In genomic region chr13:17837610-17838483, GRCm38 (mm10) we compare ENCODE assay signal across 9 mouse cellular contexts. TPM values are rescaled to one million over a fixed set of nuclear protein-coding genes. Genes with fewer than 3 reads are reported as not detected.
DNase-seq lines count a peak whose midpoint lies in the region; TF ChIP-seq lines count a peak whose summit lies in the region.
"Had no signal": no experiment of that assay in that cellular context is flagged by ENCODE, and none has a peak within 500 bp of the region (broad histone marks: within the 10 kb centered on the region; RNA-seq: fewer than 3 reads in every experiment).

No protein-coding gene starts in this region.

- peaks cover 0 to 2% of the 10 kb centered on the region in 2 experiments; a peak in 2 of 4 replicates for H3K27me3 ChIP-seq in MEL (ENCODE audit: control insufficient read depth in 1 of 2, insufficient read depth in 2 of 2, low read length in 2 of 2)
- H3K27me3 ChIP-seq in hindbrain, embryonic 10.5 days (ENCODE audit: insufficient read depth, poor library complexity, severe bottlenecking): no peaks in the 10 kb centered on the region
- H3K27me3 ChIP-seq in midbrain, embryonic 10.5 days (ENCODE audit: low read depth, poor library complexity, severe bottlenecking): no peaks in the 10 kb centered on the region

- peak overlapping the region; percentile 49 to 57 for H3K4me3 ChIP-seq in MEL (ENCODE audit: control insufficient read depth in 1 of 2, insufficient read depth in 1 of 2, low read depth in 2 of 2, low read length in 2 of 2)
- no peak overlapping the region for H3K4me3 ChIP-seq in hindbrain, embryonic 10.5 days
- no peak overlapping the region for H3K4me3 ChIP-seq in midbrain, embryonic 10.5 days
- H3K4me3 ChIP-seq: erythroblast, embryonic 14.5 days had no signal

- H3K79me2 ChIP-seq in MEL (ENCODE audit: control insufficient read depth, insufficient read depth, low read length, poor library complexity): no peaks in the 10 kb centered on the region

- H3K9ac ChIP-seq in MEL (ENCODE audit: control insufficient read depth, low read depth, low read length, poor library complexity, severe bottlenecking): no peak overlapping the region; the same call in 1 of the 2 replicates

- no peaks in the 10 kb centered on the region for H3K9me3 ChIP-seq in MEL (replicated peaks; ENCODE audit: insufficient read depth, low read length)
- no peaks in the 10 kb centered on the region for H3K9me3 ChIP-seq in hindbrain, embryonic 10.5 days
- no peaks in the 10 kb centered on the region for H3K9me3 ChIP-seq in midbrain, embryonic 10.5 days (replicated peaks)

- no peak for TF ChIP-seq EP300 in MEL (IDR thresholded peaks at IDR 0.05; ENCODE audit: low read depth in 1 of 2, low read length in 2 of 2)

- WGBS in hindbrain, embryonic 10.5 days: 49% methylated on average over 16 of the region's 16 CpGs
- 48% methylated on average over 16 of the region's 16 CpGs for WGBS in midbrain, embryonic 10.5 days

- TF ChIP-seq RAD21 in MEL (IDR thresholded peaks at IDR 0.05; ENCODE audit: low read depth, low read length): peak; percentile 65

- TF ChIP-seq POLR2A in MEL (IDR thresholded peaks at IDR 0.05; ENCODE audit: control insufficient read depth in 1 of 2, insufficient read depth in 1 of 2, low read depth in 1 of 2, low read length in 2 of 2, poor library complexity in 1 of 2): no peak

- TF ChIP-seq CTCF in MEL (IDR thresholded peaks at IDR 0.05 in 2 of 3, conservative IDR thresholded peaks at IDR 0.05 in 1 of 3; ENCODE audit: control insufficient read depth in 1 of 3, insufficient read depth in 1 of 3, low read depth in 2 of 3, low read length in 3 of 3, poor library complexity in 1 of 3, severe bottlenecking in 1 of 3): peak; percentile 55 to 78 (median 76)

- no peak overlapping the region for H3K27ac ChIP-seq in MEL (ENCODE audit: control insufficient read depth, low read depth, low read length)
- H3K27ac ChIP-seq in hindbrain, embryonic 10.5 days: no peak overlapping the region; the same call in 1 of the 2 replicates
- 0 out of 2 replicates have a peak overlapping the region, but pooled peaks have one; percentile 55 for H3K27ac ChIP-seq in midbrain, embryonic 10.5 days (replicated peaks)

- H3K36me3 ChIP-seq in MEL (ENCODE audit: control insufficient read depth in 1 of 2, insufficient read depth in 2 of 2, low read length in 2 of 2): peaks cover 0 to 5% of the 10 kb centered on the region in 2 experiments; a peak in 2 of 4 replicates
- H3K36me3 ChIP-seq in hindbrain, embryonic 10.5 days: no peaks in the 10 kb centered on the region
- no peaks in the 10 kb centered on the region for H3K36me3 ChIP-seq in midbrain, embryonic 10.5 days

- H3K4me1 ChIP-seq in MEL (ENCODE audit: control insufficient read depth in 1 of 2, insufficient read depth in 2 of 2, low read length in 2 of 2): peaks cover 0 to 11% of the 10 kb centered on the region in 2 experiments; a peak in 2 of 4 replicates
- peaks cover 4% of the 10 kb centered on the region; the same call in 1 of the 2 replicates for H3K4me1 ChIP-seq in hindbrain, embryonic 10.5 days (replicated peaks)
- peaks cover 12% of the 10 kb centered on the region for H3K4me1 ChIP-seq in midbrain, embryonic 10.5 days

- peak; percentile 19 to 65 for DNase-seq in layer of hippocampus, adult 18-20 months (ENCODE audit: low spot score in 2 of 2)
- DNase-seq in layer of hippocampus, adult 9-10 months (ENCODE audit: low spot score): no peak
- DNase-seq in MEL (ENCODE audit: low read depth, low spot score): peak; percentile 65
- DNase-seq in embryo, embryonic 10 days (ENCODE audit: low spot score): peak; percentile 38
- peak; percentile 48 for DNase-seq in hindbrain, embryonic 10.5 days (ENCODE audit: low spot score)
- peak; percentile 47 to 55 for DNase-seq in layer of hippocampus, postnatal 14 days (ENCODE audit: low spot score in 2 of 2)
- DNase-seq in midbrain, embryonic 10.5 days (ENCODE audit: low spot score): peak; percentile 36
- DNase-seq in spleen, adult 12 weeks (ENCODE audit: low spot score): no peak

TF ChIP-seq in MEL, 35 proteins besides CTCF, POLR2A, EP300 and RAD21:
- TF ChIP-seq POLR2AphosphoS5 (IDR thresholded peaks at IDR 0.05; ENCODE audit: borderline replicate concordance, low read depth, low read length): no peak
- 0 out of 2 replicates have a peak, but pooled peaks have one; percentile 13 for TF ChIP-seq ETS1 (IDR thresholded peaks at IDR 0.05; ENCODE audit: low read depth, low read length)
- TF ChIP-seq MXI1 (IDR thresholded peaks at IDR 0.05; ENCODE audit: low read depth, low read length): no peak
- no peak for TF ChIP-seq MAX (IDR thresholded peaks at IDR 0.05; ENCODE audit: low read length)
- TF ChIP-seq USF1 (IDR thresholded peaks at IDR 0.05; ENCODE audit: low read depth, low read length): no peak
- TF ChIP-seq TBP (IDR thresholded peaks at IDR 0.05; ENCODE audit: low read depth, low read length): no peak
- no peak for TF ChIP-seq MAFK (IDR thresholded peaks at IDR 0.05; ENCODE audit: borderline replicate concordance, low read depth, low read length)
- no peak for TF ChIP-seq NELFE (IDR thresholded peaks at IDR 0.05; ENCODE audit: low read depth, low read length)
- TF ChIP-seq ELF1 (IDR thresholded peaks at IDR 0.05; ENCODE audit: low read depth, low read length): no peak
- no peak for TF ChIP-seq ZKSCAN1 (IDR thresholded peaks at IDR 0.05; ENCODE audit: low read depth, low read length)
- peak; percentile 24; the same call in 1 of the 2 replicates for TF ChIP-seq ZC3H11A (IDR thresholded peaks at IDR 0.05; ENCODE audit: low read depth, low read length)
- TF ChIP-seq TCF12 (IDR thresholded peaks at IDR 0.05; ENCODE audit: low read depth, low read length): no peak
- no peak for TF ChIP-seq MAZ (IDR thresholded peaks at IDR 0.05; ENCODE audit: low read depth, low read length)
- peak; percentile 32; the same call in 1 of the 2 replicates for TF ChIP-seq HCFC1 (IDR thresholded peaks at IDR 0.05; ENCODE audit: low read depth, low read length)
- TF ChIP-seq JUND (IDR thresholded peaks at IDR 0.05; ENCODE audit: low read depth, low read length): peak; percentile 66; the same call in 1 of the 2 replicates
- TF ChIP-seq CHD1 (IDR thresholded peaks at IDR 0.05; ENCODE audit: low read depth, low read length): no peak
- peak; percentile 54 for TF ChIP-seq SMC3 (IDR thresholded peaks at IDR 0.05; ENCODE audit: low read depth, low read length)
- TF ChIP-seq RCOR1 (IDR thresholded peaks at IDR 0.05; ENCODE audit: low read depth, low read length): 0 out of 2 replicates have a peak, but pooled peaks have one; percentile 17

RNA-seq across cellular contexts. Expression of gene Cdk13, which starts 33.0 kb away (rescaled TPM):
- 10 to 100 TPM; 58.7 to 58.9 TPM for total RNA-seq in layer of hippocampus, adult 18-20 months (2021)
- 27.2 and 28.7 TPM in 2 replicates for total RNA-seq in MEL (2012; rRNA removed)
- 10 to 100 TPM in 1 of 2 experiments, not detected in 1; 43.7 TPM for polyA plus RNA-seq in MEL (2012; ENCODE audit: insufficient read depth in 1 of 2, insufficient read length in 2 of 2, low read depth in 1 of 2, low replicate concordance in 2 of 2, missing spikeins in 1 of 2)
- polyA plus RNA-seq in hindbrain, embryonic 10.5 days (2016; fragmentation: Nextera tagmentation; extraction: Ambion mirVana): 15.0 and 16.3 TPM in 2 replicates
- 10 to 100 TPM; 52.9 to 58.0 TPM for total RNA-seq in layer of hippocampus, postnatal 14 days (2021)
- polyA plus RNA-seq in midbrain, embryonic 10.5 days (2016; fragmentation: Nextera tagmentation; extraction: Ambion mirVana): 11.2 and 11.6 TPM in 2 replicates

Comparison
In these comparisons a context has a peak if more than half of its experiments do, and no peak if none do; other contexts are left out.
1. DNase-seq: peak in layer of hippocampus, adult 18-20 months (2 of 2), MEL (single experiment), embryo, embryonic 10 days (single experiment), hindbrain, embryonic 10.5 days (single experiment), layer of hippocampus, postnatal 14 days (2 of 2) and midbrain, embryonic 10.5 days (single experiment); none in layer of hippocampus, adult 9-10 months (single experiment) and spleen, adult 12 weeks (single experiment).
2. H3K4me3 ChIP-seq: peak in MEL (2 of 2); none in hindbrain, embryonic 10.5 days (single experiment) and midbrain, embryonic 10.5 days (single experiment).